ENCODE assay signal across 20 mouse cellular contexts in the genomic region with DNA sequence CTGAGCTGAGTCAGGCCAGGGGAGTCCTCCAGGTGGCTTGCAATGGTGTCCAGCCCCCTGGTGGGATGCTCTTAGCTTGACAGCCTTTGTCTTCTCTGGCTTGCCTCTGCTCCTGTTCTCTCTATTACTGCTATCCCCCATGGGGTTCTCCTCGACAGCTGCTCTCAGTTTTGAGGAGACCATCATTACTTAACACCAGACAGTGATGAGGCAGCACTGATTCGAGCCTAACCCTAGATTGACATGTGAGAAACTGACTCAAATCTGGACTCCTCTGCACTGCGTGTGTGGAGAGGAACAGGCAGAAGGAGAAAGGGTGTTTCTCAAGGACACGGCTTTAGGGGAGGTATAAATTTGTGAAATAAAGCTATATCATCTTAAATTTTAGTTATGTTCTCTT.
DNase-seq lines count a peak whose midpoint lies in the region.
"Had no signal": no experiment of that assay in that cellular context is flagged by ENCODE, and none has a peak within 500 bp of the region (broad histone marks: within the 10 kb centered on the region; RNA-seq: fewer than 3 reads in every experiment).

No protein-coding gene starts in this region.

- H3K27me3 ChIP-seq in heart, embryonic 10.5 days (ENCODE audit: insufficient read depth, poor library complexity, severe bottlenecking), result no peaks in the 10 kb centered on the region
- H3K27me3 ChIP-seq: embryonic facial prominence, embryonic 12.5 days; forebrain, embryonic 12.5 days; Patski had no signal

- no peak overlapping the region for H3K4me3 ChIP-seq in heart, embryonic 10.5 days
- H3K4me3 ChIP-seq in brown adipose tissue, adult 24 weeks (ENCODE audit: insufficient read depth, low read depth, low read length), result no peak overlapping the region
- H3K4me3 ChIP-seq: embryonic facial prominence, embryonic 12.5 days; erythroblast, embryonic 14.5 days; forebrain, embryonic 10.5 days; forebrain, embryonic 12.5 days had no signal

- H3K9me3 ChIP-seq in heart, embryonic 10.5 days, result no peaks in the 10 kb centered on the region
- H3K9me3 ChIP-seq: embryonic facial prominence, embryonic 12.5 days; forebrain, embryonic 10.5 days; forebrain, embryonic 12.5 days had no signal

- peak overlapping the region; percentile 53 for H3K27ac ChIP-seq in heart, embryonic 10.5 days
- H3K27ac ChIP-seq in brown adipose tissue, adult 24 weeks (replicated peaks; ENCODE audit: low read depth, low read length), result peak overlapping the region; percentile 33
- H3K27ac ChIP-seq: embryonic facial prominence, embryonic 12.5 days; forebrain, embryonic 10.5 days; forebrain, embryonic 12.5 days had no signal

- DNase-seq in heart, embryonic 10.5 days (ENCODE audit: low spot score), result no peak
- no peak for DNase-seq in heart, postnatal 4 days
- peak; percentile 11 for DNase-seq in retina, embryonic 14.5 days (ENCODE audit: low spot score)
- DNase-seq in retina, postnatal 1 day, result no peak
- DNase-seq in layer of hippocampus, adult 8-10 months (ENCODE audit: low spot score in 2 of 2), result no peak
- no peak for DNase-seq in urinary bladder, adult 2 months (ENCODE audit: low spot score)
- DNase-seq: B cell, adult 2 months; cerebellum, adult 11 months; cerebellum, adult 18-20 months; cerebellum, adult 8-10 months; cerebellum, adult 9-11 months; cerebellum, postnatal 14 days; cerebellum, postnatal 36 days; embryo, embryonic 11 days had no signal

- H3K4me1 ChIP-seq in heart, embryonic 10.5 days, result peaks cover 52% of the 10 kb centered on the region
- peaks cover 40% of the 10 kb centered on the region for H3K4me1 ChIP-seq in brown adipose tissue, adult 24 weeks (ENCODE audit: control insufficient read depth, insufficient read depth, insufficient read length, low read length)
- H3K4me1 ChIP-seq: forebrain, embryonic 12.5 days had no signal

- 62% methylated on average over 4 of the region's 4 CpGs for WGBS in heart, embryonic 10.5 days

- H3K36me3 ChIP-seq in heart, embryonic 10.5 days, result no peaks in the 10 kb centered on the region
- H3K36me3 ChIP-seq: embryonic facial prominence, embryonic 12.5 days; forebrain, embryonic 10.5 days; forebrain, embryonic 12.5 days had no signal
